Mouse (Mus musculus): ENCODE measurements around the gene Olfr727. TPM values are rescaled to one million over a fixed set of nuclear protein-coding genes. Genes with fewer than 3 reads are reported as not detected.

Gene Olfr727
- not detected for total RNA-seq (2021)
- long read RNA-seq, experiment 1: 0 reads
- long read RNA-seq, experiment 2: 0 reads

DNA sequence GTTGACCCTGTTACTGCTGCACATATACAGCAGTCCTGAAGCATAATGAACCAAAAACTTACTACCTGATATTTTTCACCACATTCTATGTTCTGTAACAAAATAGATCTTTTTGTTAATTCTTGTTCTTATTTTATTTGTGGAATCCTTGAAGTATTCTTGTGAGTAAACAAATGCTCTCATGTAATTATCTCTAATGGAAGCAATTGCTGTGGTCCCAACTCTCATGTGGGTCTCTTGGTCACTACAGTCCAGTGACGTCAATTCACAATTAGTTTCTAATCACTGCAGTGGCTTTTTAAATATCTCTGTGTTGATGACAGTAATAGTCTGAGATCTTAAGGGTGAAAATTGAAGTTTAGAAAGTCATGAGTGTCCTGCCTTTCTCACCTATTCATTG lies at the start of gene Olfr727:
Gene Olfr727 (plus strand): TSS at position 301 of the 400 bp plus-strand sequence.
- no peak for DNase-seq

DNA sequence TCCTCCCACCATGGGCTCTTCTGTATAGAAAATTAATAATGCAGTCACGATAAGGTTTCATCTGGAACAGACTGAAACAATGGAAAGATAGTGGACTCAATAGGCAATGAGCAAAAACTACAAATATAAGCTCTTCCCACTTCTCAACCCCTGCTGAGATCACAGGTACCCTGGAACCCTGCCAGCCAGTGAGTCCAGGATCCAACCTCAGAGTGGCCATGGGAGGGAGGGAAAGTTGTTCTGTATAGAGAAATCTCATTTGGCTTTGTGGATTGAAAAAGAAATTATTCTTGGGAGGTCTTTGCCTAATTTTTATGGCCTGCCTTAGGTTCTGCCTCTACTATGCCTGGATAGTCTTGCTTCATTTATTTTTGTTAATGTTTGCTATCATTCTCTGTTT lies 32.1 kb upstream of the Olfr727 start, which contains the start of gene Olfr726:
Gene Olfr726 (minus strand): TSS at position 101 of the 400 bp plus-strand sequence.
- no peak for DNase-seq

DNA sequence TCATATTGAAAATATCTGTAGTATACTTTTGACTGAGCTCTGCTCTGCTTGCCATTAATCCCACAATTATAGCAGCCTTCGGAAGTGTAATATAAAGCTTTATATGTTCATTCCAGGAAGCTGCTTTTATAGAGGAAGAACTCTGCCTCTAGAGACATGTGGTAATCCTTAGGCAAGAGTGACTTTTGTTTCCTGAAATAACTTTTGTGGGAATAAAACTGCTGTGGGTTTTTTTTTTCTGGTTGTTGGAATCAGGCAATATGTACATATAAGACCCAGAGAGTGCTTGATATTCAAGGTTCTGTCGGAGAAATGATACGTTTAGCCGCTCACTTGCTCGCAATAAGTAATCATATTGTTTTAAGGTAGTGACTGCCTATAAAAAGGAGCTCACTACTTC lies 19.6 kb downstream of the Olfr727 start, which contains the start of gene Olfr728:
Gene Olfr728 (minus strand): TSS at position 101 of the 400 bp plus-strand sequence.
- no peak for DNase-seq

DNA sequence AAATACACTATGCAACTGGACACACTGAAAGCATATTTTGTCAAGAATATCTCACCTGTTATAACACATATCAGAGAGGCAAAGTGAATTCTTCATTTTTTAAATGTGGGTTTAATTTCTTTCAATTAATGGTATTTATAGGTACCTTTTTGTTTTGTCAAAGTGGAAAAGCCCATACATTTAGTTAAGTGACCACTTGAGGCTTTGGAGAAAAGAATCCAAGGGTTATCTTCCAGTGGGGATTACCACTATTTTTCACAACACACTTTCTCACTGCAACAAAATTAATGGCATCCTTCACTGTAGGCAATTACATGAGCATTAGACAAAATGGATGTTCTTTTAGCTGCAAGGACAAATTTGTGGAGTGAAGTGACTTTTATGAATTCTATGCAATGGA lies 29.8 kb downstream of the Olfr727 start, which contains the start of gene Olfr729:
Gene Olfr729 (minus strand): TSS at position 101 of the 400 bp plus-strand sequence.
- no peak for DNase-seq

Other genes with a start within 250 kb of the Olfr727 start
- not detected for gene Olfr722, start 221.2 kb upstream of the Olfr727 start, total RNA-seq (2021)
- not detected for gene Olfr723, start 191.4 kb upstream of the Olfr727 start, total RNA-seq (2021)
- gene Olfr724, start 159.9 kb upstream of the Olfr727 start, total RNA-seq (2021): not detected
- not detected for gene Olfr725, start 82.8 kb upstream of the Olfr727 start, total RNA-seq (2021)
- gene Olfr726, start 32.2 kb upstream of the Olfr727 start, total RNA-seq (2021): not detected
- not detected for gene Olfr728, start 19.5 kb downstream of the Olfr727 start, total RNA-seq (2021)
- gene Olfr729, start 29.7 kb downstream of the Olfr727 start, total RNA-seq (2021): not detected
- gene Olfr730, start 65.0 kb downstream of the Olfr727 start, total RNA-seq (2021): not detected
- gene Olfr731, start 118.7 kb downstream of the Olfr727 start, total RNA-seq (2021): not detected
- not detected for gene Olfr732, start 161.0 kb downstream of the Olfr727 start, total RNA-seq (2021)
- not detected for gene Olfr733, start 178.3 kb downstream of the Olfr727 start, total RNA-seq (2021)
- gene Olfr734, start 203.6 kb downstream of the Olfr727 start, total RNA-seq (2021): under 1 TPM in 1 of 2 experiments, not detected in 1; 0.07 TPM
- gene Olfr735, start 225.7 kb downstream of the Olfr727 start, total RNA-seq (2021): not detected
- under 1 TPM in 1 of 2 experiments, not detected in 1; 0.17 TPM for gene Tlr11, start 234.7 kb downstream of the Olfr727 start, total RNA-seq (2021)